Mouse (Mus musculus): ENCODE measurements around the gene Ppp1ca. TPM values are rescaled to one million over a fixed set of nuclear protein-coding genes. Genes with fewer than 3 reads are reported as not detected.

Gene Ppp1ca
- total RNA-seq, 2 experiments from 2014 or later = 395 to 538 TPM

GRCm38 (mm10) chr19:4183689-4184088 is 8.2 kb upstream of the Ppp1ca start:
- ATAC-seq (replicated peaks; ENCODE audit: poor library complexity) = no peak

- peak; percentile 70 for ATAC-seq (replicated peaks; ENCODE audit: poor library complexity)
Measured at GRCm38 (mm10) chr19:4184976-4185975, 6.6 kb upstream of the Ppp1ca start.

GRCm38 (mm10) chr19:4187303-4187702 is 4.6 kb upstream of the Ppp1ca start:
- no peak for ATAC-seq (replicated peaks; ENCODE audit: poor library complexity)

- ATAC-seq (replicated peaks; ENCODE audit: poor library complexity) = no peak
Measured at GRCm38 (mm10) chr19:4189051-4189620, 2.7 kb upstream of the Ppp1ca start.

- ATAC-seq (replicated peaks; ENCODE audit: poor library complexity) = peak; percentile 41
Measured at GRCm38 (mm10) chr19:4190831-4191334, 982 bp upstream of the Ppp1ca start, which contains the start of gene Tbc1d10c. Tbc1d10c (minus strand) TSS chr19:4191284.

- ATAC-seq (replicated peaks; ENCODE audit: poor library complexity) = 0 out of 2 replicates have a peak, but pooled peaks have one; percentile 0
Measured at GRCm38 (mm10) chr19:4192251-4192985, 553 bp downstream of the Ppp1ca start.

GRCm38 (mm10) chr19:4193129-4193528 is 1.3 kb downstream of the Ppp1ca start:
- no peak for ATAC-seq (replicated peaks; ENCODE audit: poor library complexity)

GRCm38 (mm10) chr19:4194021-4194724 is 2.3 kb downstream of the Ppp1ca start:
- no peak for ATAC-seq (replicated peaks; ENCODE audit: poor library complexity)

GRCm38 (mm10) chr19:4194776-4195650 is 3.1 kb downstream of the Ppp1ca start:
- no peak for ATAC-seq (replicated peaks; ENCODE audit: poor library complexity)

- no peak for ATAC-seq (replicated peaks; ENCODE audit: poor library complexity)
Measured at GRCm38 (mm10) chr19:4196048-4196447, 4.2 kb downstream of the Ppp1ca start.

- ATAC-seq (replicated peaks; ENCODE audit: poor library complexity) = no peak
Measured at GRCm38 (mm10) chr19:4196548-4196947, 4.7 kb downstream of the Ppp1ca start.

- ATAC-seq (replicated peaks; ENCODE audit: poor library complexity) = no peak
Measured at GRCm38 (mm10) chr19:4197180-4197579, 5.3 kb downstream of the Ppp1ca start.

GRCm38 (mm10) chr19:4201291-4201909 is 9.5 kb downstream of the Ppp1ca start, which contains the start of gene Rad9a:
Rad9a (minus strand) TSS chr19:4201662.
- peak; percentile 91 for ATAC-seq (replicated peaks; ENCODE audit: poor library complexity)

GRCm38 (mm10) chr19:4202149-4202548 is 10.3 kb downstream of the Ppp1ca start:
- ATAC-seq (replicated peaks; ENCODE audit: poor library complexity) = no peak

- no peak for ATAC-seq (replicated peaks; ENCODE audit: poor library complexity)
Measured at GRCm38 (mm10) chr19:4203148-4203547, 11.3 kb downstream of the Ppp1ca start.

- ATAC-seq (replicated peaks; ENCODE audit: poor library complexity) = 0 out of 2 replicates have a peak, but pooled peaks have one; percentile 17
Measured at GRCm38 (mm10) chr19:4203604-4204326, 11.9 kb downstream of the Ppp1ca start.

- ATAC-seq (replicated peaks; ENCODE audit: poor library complexity) = no peak
Measured at GRCm38 (mm10) chr19:4204889-4205288, 13.0 kb downstream of the Ppp1ca start.

GRCm38 (mm10) chr19:4206971-4207370 is 15.1 kb downstream of the Ppp1ca start:
- peak; percentile 89 for ATAC-seq (replicated peaks; ENCODE audit: poor library complexity)
